Mouse (Mus musculus) frontal cortex, adult (tissue): ENCODE data around the gene Cdk11b.

ENCODE experiments used
- ATAC-seq: cut with Nextera tagmentation; 2 replicates; pipeline ENCODE4 v1.9.2; 2017; ENCODE audit warnings: mild to moderate bottlenecking, moderate library complexity, mixed read lengths; ENCODE audit not compliant: low TSS enrichment

The Cdk11b gene

GRCm38 (mm10) chr4:155624338-155625291, at the start of gene Cdk11b:
TSS of gene Cdk11b (plus strand) at chr4:155624854.
- peak; percentile 99 for ATAC-seq

GRCm38 (mm10) chr4:155574931-155575330, 49.7 kb upstream of the Cdk11b start:
- no peak; the same call in 1 of the 2 replicates for ATAC-seq

GRCm38 (mm10) chr4:155575521-155575920, 49.1 kb upstream of the Cdk11b start:
- no peak for ATAC-seq

- no peak for ATAC-seq
These were observed 47.5 kb upstream of the Cdk11b start for GRCm38 (mm10) chr4:155577132-155577531.

GRCm38 (mm10) chr4:155577741-155578140, 46.9 kb upstream of the Cdk11b start:
- ATAC-seq, result no peak

- ATAC-seq, result no peak
These were observed 46.1 kb upstream of the Cdk11b start for GRCm38 (mm10) chr4:155578336-155579125.

GRCm38 (mm10) chr4:155580420-155580819, 44.2 kb upstream of the Cdk11b start:
- no peak for ATAC-seq

- no peak for ATAC-seq
These were observed 42.3 kb upstream of the Cdk11b start for GRCm38 (mm10) chr4:155582279-155582905.

- no peak for ATAC-seq
These were observed 35.3 kb upstream of the Cdk11b start for GRCm38 (mm10) chr4:155589356-155589755.

- ATAC-seq, result no peak
These were observed 33.5 kb upstream of the Cdk11b start for GRCm38 (mm10) chr4:155591012-155591719.

- ATAC-seq, result no peak
These were observed 30.9 kb upstream of the Cdk11b start for GRCm38 (mm10) chr4:155593780-155594179.

GRCm38 (mm10) chr4:155595777-155596176, 28.9 kb upstream of the Cdk11b start:
- ATAC-seq, result no peak

GRCm38 (mm10) chr4:155596606-155597005, 28.0 kb upstream of the Cdk11b start:
- ATAC-seq, result no peak

GRCm38 (mm10) chr4:155598536-155598935, 26.1 kb upstream of the Cdk11b start:
- no peak for ATAC-seq

- ATAC-seq, result no peak
These were observed 24.5 kb upstream of the Cdk11b start for GRCm38 (mm10) chr4:155599901-155600825.

- peak; percentile 88 for ATAC-seq
These were observed 23.3 kb upstream of the Cdk11b start, which contains the start of gene Slc35e2 for GRCm38 (mm10) chr4:155601091-155601996. TSS of gene Slc35e2 (plus strand) at chr4:155601416.

GRCm38 (mm10) chr4:155601997-155602456, 22.6 kb upstream of the Cdk11b start:
- peak; percentile 27; the same call in 1 of the 2 replicates for ATAC-seq

- ATAC-seq, result no peak
These were observed 21.9 kb upstream of the Cdk11b start for GRCm38 (mm10) chr4:155602753-155603152.

- no peak for ATAC-seq
These were observed 20.9 kb upstream of the Cdk11b start for GRCm38 (mm10) chr4:155603801-155604200.
